Mouse (Mus musculus): ENCODE data around the gene Zfp706. TPM values are rescaled to one million over a fixed set of nuclear protein-coding genes. Genes with fewer than 3 reads are reported as not detected.

Zfp706 gene
- polyA plus RNA-seq, 1 experiment from 2014 or later: 455 TPM

DNA sequence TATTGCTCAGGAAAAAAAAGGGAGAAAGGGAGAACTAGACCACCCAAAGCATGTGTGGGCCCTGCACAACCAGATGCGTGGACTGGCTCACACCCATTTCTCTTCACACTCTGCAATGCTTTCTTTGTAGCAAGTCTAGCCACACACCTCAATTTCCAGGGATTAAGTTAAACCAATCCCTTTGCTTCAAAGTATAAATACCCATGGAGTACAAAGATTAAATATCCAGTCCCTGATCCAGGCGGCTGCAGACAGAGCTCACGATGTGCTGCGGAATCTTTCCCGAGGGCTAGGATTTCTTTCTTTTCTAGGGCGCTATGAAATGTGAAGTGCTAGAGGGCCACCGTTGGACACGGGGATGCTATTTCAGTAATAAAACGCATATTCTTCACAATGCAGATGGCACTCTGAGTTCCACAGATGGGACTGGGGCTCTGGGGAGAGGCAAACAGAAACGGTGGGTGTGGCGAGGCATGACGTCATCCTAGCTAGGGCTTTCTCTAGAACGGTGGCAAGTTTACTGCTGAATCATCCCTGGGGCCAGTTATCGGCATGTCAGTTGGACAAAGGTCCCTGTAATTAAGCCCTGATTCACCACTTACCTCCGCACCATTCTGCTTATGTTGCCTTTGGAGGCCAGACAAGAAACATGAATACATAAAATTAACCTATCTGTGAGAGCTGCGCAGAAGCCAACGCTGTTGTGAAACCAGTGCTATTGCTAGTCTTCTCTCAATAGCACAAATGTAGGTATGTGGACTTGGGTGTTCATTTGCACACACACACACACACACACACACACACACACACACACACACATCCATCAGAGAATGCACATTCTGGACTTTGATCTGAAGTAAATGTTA, 47.3 kb downstream of the Zfp706 start:
- Histone ChIP-seq H3K4me1 (replicated peaks) (peaks cover 7% of the 10 kb centered on the region; the same call in 1 of the 2 replicates), H3K9ac (peak overlapping the region; percentile 39; the same call in 1 of the 2 replicates), H3K27ac (replicated peaks) (peak overlapping the region; percentile 83), H3K9me3 (no peaks in the 10 kb centered on the region), H3K27me3 (no peaks in the 10 kb centered on the region), H3K4me2 (peak overlapping the region; percentile 35), H3K36me3 (no peaks in the 10 kb centered on the region), H3K4me3 (no peak overlapping the region)
- peak; percentile 81 for ATAC-seq (ENCODE audit: low read depth)
- whole genome bisulfite sequencing: 42% methylated on average over 17 of the region's 17 CpGs

DNA sequence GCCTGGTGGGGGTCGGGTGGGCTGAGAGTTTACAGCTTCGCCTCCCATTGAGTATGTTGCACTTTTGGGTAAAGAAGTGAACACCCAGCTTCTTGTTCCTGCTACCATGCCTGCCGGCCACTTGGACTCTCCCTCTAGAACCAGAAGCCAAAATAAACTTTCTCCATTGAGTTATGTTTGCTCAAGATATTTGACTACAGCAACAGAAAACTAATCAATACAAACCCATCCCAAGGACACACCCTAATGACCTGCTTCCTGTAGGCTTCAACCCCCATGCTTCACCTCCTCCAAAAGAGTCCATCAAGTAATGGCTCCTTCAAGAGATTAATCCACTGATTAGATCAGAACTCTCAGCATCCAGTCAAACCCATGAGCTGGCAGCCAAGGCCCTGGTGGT, 51.4 kb downstream of the Zfp706 start:
- no peak overlapping the region for H3K4me2 ChIP-seq
- H3K4me1 ChIP-seq (replicated peaks): peaks cover 7% of the 10 kb centered on the region; the same call in 1 of the 2 replicates
- no peaks in the 10 kb centered on the region for H3K27me3 ChIP-seq
- H3K9me3 ChIP-seq: no peaks in the 10 kb centered on the region
- no peaks in the 10 kb centered on the region for H3K36me3 ChIP-seq
- no peak overlapping the region for H3K27ac ChIP-seq (replicated peaks)
- no peak overlapping the region for H3K4me3 ChIP-seq
- H3K9ac ChIP-seq: no peak overlapping the region
- 90% methylated on average over 3 of the region's 3 CpGs for whole genome bisulfite sequencing
- no peak for ATAC-seq (ENCODE audit: low read depth)

DNA sequence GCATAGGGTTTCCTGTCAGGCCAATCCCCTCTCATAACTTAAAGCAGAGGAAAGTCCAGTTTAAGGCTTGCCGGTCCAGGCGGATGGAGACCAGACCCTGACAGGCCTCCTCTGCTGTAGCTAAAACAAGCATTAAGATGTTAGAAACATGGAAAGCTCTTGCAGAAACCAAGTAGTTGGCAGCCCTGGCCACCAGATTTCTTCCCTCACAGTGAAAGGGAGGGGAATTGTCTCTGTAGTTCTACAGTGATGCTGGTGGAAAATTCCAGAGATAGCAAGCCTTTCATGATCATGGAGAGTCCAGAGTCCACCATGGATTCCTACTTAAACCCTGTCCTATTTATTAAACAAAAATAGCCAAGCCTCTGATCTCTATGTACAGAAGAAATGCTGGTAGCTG, 57.3 kb downstream of the Zfp706 start:
- Histone ChIP-seq H3K4me2 (no peak overlapping the region), H3K9me3 (no peaks in the 10 kb centered on the region), H3K27me3 (no peaks in the 10 kb centered on the region), H3K4me3 (no peak overlapping the region), H3K9ac (no peak overlapping the region), H3K36me3 (no peaks in the 10 kb centered on the region), H3K4me1 (replicated peaks) (peaks cover 5% of the 10 kb centered on the region), H3K27ac (replicated peaks) (no peak overlapping the region)
- no peak for ATAC-seq (ENCODE audit: low read depth)
- WGBS: 94% methylated on average over 2 of the region's 2 CpGs

DNA sequence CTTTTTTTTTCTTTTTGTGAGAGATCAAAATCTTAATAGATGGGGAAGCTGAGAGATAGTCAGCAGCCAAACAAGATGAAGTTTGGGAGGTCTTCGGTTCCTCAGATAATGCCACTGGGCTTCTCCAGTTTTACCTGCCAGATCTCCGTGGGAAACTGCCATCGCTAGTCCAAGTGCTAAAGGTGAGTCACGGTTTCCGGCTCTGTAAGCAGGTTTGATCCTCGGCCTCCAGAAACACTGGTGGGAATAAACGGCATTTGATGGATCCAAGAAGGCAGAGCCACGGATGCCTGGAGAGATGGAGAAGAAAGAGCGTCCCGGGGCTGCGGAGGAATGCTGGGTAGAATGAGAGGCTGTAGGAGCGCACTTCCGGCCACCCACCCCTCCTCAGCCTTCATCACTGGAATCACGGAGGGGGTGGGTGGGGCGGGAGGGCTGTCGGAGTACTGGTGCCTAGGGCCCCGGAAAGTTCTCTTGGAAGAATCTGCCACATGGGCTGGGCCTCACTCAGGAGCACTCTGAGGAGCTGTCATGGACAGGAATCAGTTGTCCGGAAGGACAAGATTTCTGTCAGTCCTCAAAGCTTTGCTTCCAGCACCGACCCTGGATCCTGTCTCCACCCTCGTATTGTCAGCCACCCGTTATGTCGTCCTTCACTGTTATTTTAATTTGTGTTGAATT, 58.6 kb downstream of the Zfp706 start:
- Histone ChIP-seq H3K9ac (no peak overlapping the region), H3K4me2 (no peak overlapping the region), H3K4me1 (replicated peaks) (peaks cover 16% of the 10 kb centered on the region), H3K27ac (replicated peaks) (no peak overlapping the region), H3K4me3 (no peak overlapping the region), H3K27me3 (no peaks in the 10 kb centered on the region), H3K36me3 (no peaks in the 10 kb centered on the region), H3K9me3 (no peaks in the 10 kb centered on the region)
- ATAC-seq (ENCODE audit: low read depth): no peak
- WGBS: 89% methylated on average over 22 of the region's 22 CpGs
